Mouse (Mus musculus) ES-E14 (cell line): ENCODE measurements around the gene Zkscan17. TPM values are rescaled to one million over a fixed set of nuclear protein-coding genes. Genes with fewer than 3 reads are reported as not detected.

ENCODE experiments used
- DNase-seq: peaks from one replicate; pipeline ENCODE4 v3.0.0-alpha.2; 2013; ENCODE audit warnings: low read depth, low spot score
- H3K27ac ChIP-seq: 2 replicates; pipeline ENCODE4 v1.5.1; 2012; ENCODE audit warnings: low read depth, mild to moderate bottlenecking, low read length, moderate library complexity, mixed read lengths; ENCODE audit not compliant: poor library complexity, insufficient read depth, severe bottlenecking
- H3K36me3 ChIP-seq: 2 replicates; pipeline ENCODE4 v1.6.1; 2012; ENCODE audit warnings: mild to moderate bottlenecking, low read length, moderate library complexity, mixed read lengths; ENCODE audit not compliant: control insufficient read depth, poor library complexity, insufficient read depth, severe bottlenecking
- H3K4me1 ChIP-seq, 2 experiments: fragments of 150-350 bp in 1 of 2; sonication (generic) in 1 of 2; 2 replicates each; pipeline ENCODE4 v1.6.1; 2012; ENCODE audit warnings: low read length in 2 of 2, mild to moderate bottlenecking in 1 of 2, mixed read lengths in 1 of 2; ENCODE audit not compliant: control insufficient read depth in 2 of 2, insufficient read depth in 2 of 2, poor library complexity in 1 of 2
- H3K4me3 ChIP-seq, 2 experiments: fragments of 150-350 bp in 1 of 2; sonication (generic) in 1 of 2; 2 replicates each; pipeline ENCODE4 v1.5.1; 2012; ENCODE audit warnings: low read length in 2 of 2, low read depth in 1 of 2, mild to moderate bottlenecking in 1 of 2, mixed read lengths in 1 of 2; ENCODE audit not compliant: insufficient read depth in 1 of 2, poor library complexity in 1 of 2, severe bottlenecking in 1 of 2
- H3K9ac ChIP-seq: 2 replicates; pipeline ENCODE4 v1.6.1; 2012; ENCODE audit warnings: low read depth, mild to moderate bottlenecking, low read length, mixed read lengths; ENCODE audit not compliant: poor library complexity, insufficient read depth, severe bottlenecking
- H3K9me3 ChIP-seq: fragments of 150-350 bp; sonication (generic); 2 replicates; pipeline ENCODE4 v1.6.1; 2012; ENCODE audit warnings: low read depth, mild to moderate bottlenecking, low read length; ENCODE audit not compliant: control insufficient read depth, insufficient read depth
- CHD2 ChIP-seq: IDR thresholded peaks from 2 replicates; pipeline ENCODE4 v1.6.1; 2014; ENCODE audit warnings: mild to moderate bottlenecking, low read depth, low read length, inconsistent platforms
- HCFC1 ChIP-seq: IDR thresholded peaks from 2 replicates; pipeline ENCODE4 v1.6.1; 2012; ENCODE audit warnings: low read length, inconsistent platforms, borderline replicate concordance; ENCODE audit not compliant: insufficient read depth
- MAFK ChIP-seq: IDR thresholded peaks from 2 replicates; pipeline ENCODE4 v1.6.1; 2014; ENCODE audit warnings: mild to moderate bottlenecking, low read depth, low read length, inconsistent platforms; ENCODE audit not compliant: insufficient read depth
- ZC3H11A ChIP-seq: IDR thresholded peaks from 2 replicates; pipeline ENCODE4 v1.6.1; 2012; ENCODE audit warnings: low read depth, mild to moderate bottlenecking, inconsistent platforms, low read length, borderline replicate concordance
- ZNF384 ChIP-seq: IDR thresholded peaks from 2 replicates; pipeline ENCODE4 v1.6.1; 2012; ENCODE audit warnings: low read depth, low read length, inconsistent platforms
- in situ Hi-C, 2 experiments: fragments of 600-800 bp; cut with MboI; formaldehyde crosslinking; loops; one replicate each; pipeline ENCODE4 v1.15.1; 2025; ENCODE audit warnings: low sequenced_read_pairs in 2 of 2, inconsistent platforms in 1 of 2; ENCODE audit not compliant: unreplicated experiment in 2 of 2
- total RNA-seq: library from RNA; depleted of rRNA; stranded (reverse); fragments of 300-350 nt; gene quantifications from 2 replicates; pipeline ENCODE4 v1.2.3, GENCODE M21; 2012

Gene Zkscan17
- total RNA-seq, 1 experiment = 22.6 TPM

DNA sequence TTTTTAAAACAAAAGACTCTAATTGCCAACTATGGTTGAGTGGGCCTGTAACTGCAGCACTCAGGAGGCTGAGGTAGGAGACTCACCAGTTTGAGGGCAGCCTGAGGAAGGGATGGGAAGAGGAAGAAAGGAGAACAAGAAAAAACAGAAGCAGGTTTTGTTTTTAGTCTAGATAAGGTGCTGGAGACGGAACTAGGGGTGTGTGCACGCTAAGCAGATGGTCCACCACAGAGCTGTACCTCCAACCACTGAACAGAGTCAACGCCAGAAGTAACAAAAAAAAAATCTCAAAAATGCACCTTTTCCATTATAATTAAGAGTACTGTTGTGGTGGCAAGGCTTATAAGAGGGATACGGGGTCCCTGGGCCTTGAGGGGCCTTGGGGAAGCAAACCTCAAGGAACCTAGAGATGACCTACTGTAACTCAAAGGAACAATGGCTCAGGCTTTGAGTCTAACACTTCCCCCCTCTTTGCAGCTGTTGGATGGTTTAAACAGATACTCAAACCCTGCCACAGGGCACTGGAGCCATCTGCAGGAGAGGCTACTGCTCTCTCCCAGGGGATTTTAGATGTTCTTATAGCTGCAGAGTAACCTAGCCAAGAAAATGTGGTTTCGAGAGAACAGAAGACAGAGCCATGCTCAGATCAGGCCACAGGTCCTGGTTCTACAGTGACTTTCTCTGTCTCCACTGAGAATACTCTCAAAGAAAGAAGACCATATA is 24.4 kb downstream of the Zkscan17 start:
- DNase-seq = no peak
- Histone ChIP-seq H3K36me3 (peaks cover 60% of the 10 kb centered on the region), H3K9me3 (no peaks in the 10 kb centered on the region), H3K27ac (no peak overlapping the region), H3K4me3 (no peak overlapping the region), H3K9ac (no peak overlapping the region), H3K4me1 (no peaks in the 10 kb centered on the region; a peak in 1 of 4 replicates)
- TF ChIP-seq ZNF384 = no peak
- in situ Hi-C loops = no loop called here

- Histone ChIP-seq H3K9me3 (no peaks in the 10 kb centered on the region), H3K4me3 (no peak overlapping the region), H3K4me1 (no peaks in the 10 kb centered on the region), H3K9ac (no peak overlapping the region), H3K27ac (no peak overlapping the region), H3K36me3 (peaks cover 73% of the 10 kb centered on the region)
- TF ChIP-seq ZC3H11A = no peak
- no peak for TF ChIP-seq HCFC1
- no peak for TF ChIP-seq CHD2
- no peak for TF ChIP-seq MAFK
- TF ChIP-seq ZNF384 = no peak
- DNase-seq = no peak
- in situ Hi-C loops = no loop called here
Observed at GRCm38 (mm10) chr11:59497747-59498146, 28.8 kb downstream of the Zkscan17 start.

DNA sequence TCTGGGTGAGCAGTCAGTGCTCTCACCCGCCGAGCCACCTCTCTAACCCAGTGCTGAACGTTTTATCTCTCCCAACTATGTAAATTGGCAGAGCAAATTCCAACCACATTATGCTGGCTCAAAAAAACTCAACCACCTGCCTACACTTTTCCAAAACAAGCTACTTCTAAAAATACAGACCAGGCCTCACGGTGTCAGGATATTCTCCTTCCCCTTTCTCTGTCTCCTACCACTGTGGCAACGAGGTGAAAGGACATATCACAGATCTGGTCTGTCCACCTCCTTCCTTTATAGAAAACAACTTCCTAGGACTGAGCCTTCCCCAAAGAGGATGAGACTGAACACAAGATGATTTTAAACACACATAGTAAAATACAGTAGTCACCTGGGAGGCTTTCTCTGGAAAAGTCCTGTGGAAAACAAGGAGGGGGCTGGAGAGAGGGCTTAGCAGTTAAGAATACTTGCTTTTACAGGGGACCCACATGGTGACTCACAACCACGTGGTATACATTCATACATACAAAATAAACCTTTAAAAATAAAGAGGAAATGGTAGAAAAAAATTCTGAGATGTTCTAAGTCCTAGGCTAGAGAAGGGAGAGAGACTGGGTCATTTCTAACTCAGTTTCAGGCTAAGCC is 29.8 kb downstream of the Zkscan17 start:
- no peak overlapping the region for H3K9ac ChIP-seq
- no peak for TF ChIP-seq ZC3H11A
- TF ChIP-seq MAFK = no peak
- no peak for TF ChIP-seq HCFC1
- TF ChIP-seq CHD2 = no peak
- TF ChIP-seq ZNF384 = no peak
- DNase-seq = no peak
- no peak overlapping the region for H3K4me3 ChIP-seq
- H3K27ac ChIP-seq = no peak overlapping the region
- peaks cover 73% of the 10 kb centered on the region for H3K36me3 ChIP-seq
- in situ Hi-C loops = no loop called here
- H3K9me3 ChIP-seq = no peaks in the 10 kb centered on the region
- H3K4me1 ChIP-seq = no peaks in the 10 kb centered on the region

- no peak for TF ChIP-seq ZNF384
- no peak for TF ChIP-seq MAFK
- TF ChIP-seq ZC3H11A = no peak
- TF ChIP-seq HCFC1 = no peak
- no peak for TF ChIP-seq CHD2
- H3K36me3 ChIP-seq = peaks cover 29% of the 10 kb centered on the region
- in situ Hi-C loops = no loop called here
Observed at GRCm38 (mm10) chr11:59486222-59486621, 40.3 kb downstream of the Zkscan17 start.

More at GRCm38 (mm10) chr11:59486222-59486621, 40.3 kb downstream of the Zkscan17 start:
- Histone ChIP-seq H3K27ac (no peak overlapping the region), H3K9ac (no peak overlapping the region), H3K4me3 (no peak overlapping the region), H3K9me3 (no peaks in the 10 kb centered on the region), H3K4me1 (no peaks in the 10 kb centered on the region)
- DNase-seq = no peak
